Mouse (Mus musculus) stomach, postnatal 0 days (tissue): ENCODE results near the gene Samd4.

Experiments used
- CTCF ChIP-seq: IDR thresholded peaks from 2 replicates; pipeline ENCODE4 v1.5.1; 2016; ENCODE audit warnings: antibody characterized with exemption, low read depth, mild to moderate bottlenecking, moderate library complexity
- EP300 ChIP-seq: optimal IDR thresholded peaks from 2 replicates; pipeline ENCODE3; 2016; ENCODE audit warnings: antibody characterized with exemption

DNA sequence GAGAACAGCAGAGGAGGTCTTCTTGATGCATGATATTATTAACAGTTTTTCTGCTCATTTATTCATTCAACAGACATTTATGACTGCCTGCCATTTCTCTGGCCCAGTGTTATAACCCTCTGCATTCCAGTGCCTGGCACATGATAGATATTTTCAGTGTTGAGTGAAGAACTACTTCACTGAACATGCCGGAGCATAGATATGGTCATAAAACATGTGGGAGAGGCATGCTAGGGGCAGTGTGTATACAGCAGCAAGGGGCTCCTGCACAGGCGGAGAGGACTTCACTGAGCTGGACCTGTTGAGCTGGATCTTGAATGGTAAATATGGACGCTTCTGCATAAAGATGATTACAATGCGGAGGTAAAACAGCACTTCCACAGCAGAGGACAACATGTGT, 6.4 kb downstream of the Samd4 start:
- TF ChIP-seq CTCF (no peak), EP300 (no peak)
